Mouse (Mus musculus): ENCODE measurements around the gene Gm17482.

DNA sequence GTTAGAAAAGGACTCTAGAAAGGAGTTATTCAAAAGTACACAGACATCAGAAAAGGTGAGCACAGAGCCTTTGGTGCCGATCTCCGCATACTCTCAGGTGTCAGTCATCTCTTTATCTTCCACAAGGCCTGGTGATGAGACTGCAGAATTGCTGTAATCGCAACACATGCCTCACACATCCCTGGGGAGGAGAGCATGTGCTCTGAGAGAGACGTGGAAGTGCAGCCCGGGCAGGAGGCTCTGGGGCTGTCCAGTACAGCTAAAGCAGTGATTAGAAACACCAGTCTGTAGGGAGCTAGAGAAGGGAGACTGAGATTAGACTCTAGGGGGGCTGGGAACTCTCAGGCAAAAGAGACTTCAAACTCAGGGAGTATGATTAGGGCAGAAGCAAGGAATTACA lies 63.4 kb downstream of the Gm17482 start:
- TF ChIP-seq CTCF (IDR thresholded peaks at IDR 0.05; ENCODE audit: low read depth) = no peak
- TF ChIP-seq EP300 (optimal IDR thresholded peaks at IDR 0.05) = no peak

Measured in stomach, postnatal 0 days (tissue).